Mouse (Mus musculus) yolk sac, embryonic 10.5 days (tissue): ENCODE measurements around the gene Psmf1.

Experiments
- DNase-seq: peaks from one replicate; pipeline ENCODE4 v3.0.0-alpha.2; 2017; ENCODE audit warnings: low spot score

Gene Psmf1

DNA sequence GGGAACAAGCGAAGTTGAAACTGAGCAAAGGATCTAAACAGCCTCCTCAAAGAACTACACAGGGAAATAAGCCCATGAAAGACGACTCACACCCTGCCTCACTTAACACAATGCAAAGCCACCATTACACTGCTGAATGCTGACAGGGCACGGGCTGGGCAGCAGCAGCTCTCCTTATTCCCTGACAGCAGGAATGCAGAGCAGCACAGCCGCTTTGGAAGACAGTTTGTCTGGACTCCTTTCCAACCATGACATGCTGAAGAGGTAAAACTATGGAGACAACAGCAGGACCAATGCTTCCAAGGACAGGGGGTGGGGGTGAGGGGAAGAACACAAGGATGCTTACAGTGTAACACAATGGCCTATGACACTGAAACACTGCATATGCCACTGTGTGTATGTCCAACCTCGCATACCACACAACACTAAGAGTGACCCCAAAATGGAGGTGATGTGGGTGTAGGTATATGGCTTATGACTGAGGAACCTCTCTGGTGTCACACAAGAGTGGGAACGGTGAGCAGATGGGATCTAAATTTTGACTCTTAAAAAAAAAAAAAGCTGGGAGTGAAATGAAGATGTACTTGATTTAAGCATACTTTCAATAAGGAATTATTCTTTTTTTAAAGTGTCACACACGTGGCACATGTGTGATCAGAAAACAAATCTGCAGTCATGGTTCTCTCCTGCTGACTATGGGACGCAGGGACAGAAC, 10.7 kb downstream of the Psmf1 start:
- no peak for DNase-seq

DNA sequence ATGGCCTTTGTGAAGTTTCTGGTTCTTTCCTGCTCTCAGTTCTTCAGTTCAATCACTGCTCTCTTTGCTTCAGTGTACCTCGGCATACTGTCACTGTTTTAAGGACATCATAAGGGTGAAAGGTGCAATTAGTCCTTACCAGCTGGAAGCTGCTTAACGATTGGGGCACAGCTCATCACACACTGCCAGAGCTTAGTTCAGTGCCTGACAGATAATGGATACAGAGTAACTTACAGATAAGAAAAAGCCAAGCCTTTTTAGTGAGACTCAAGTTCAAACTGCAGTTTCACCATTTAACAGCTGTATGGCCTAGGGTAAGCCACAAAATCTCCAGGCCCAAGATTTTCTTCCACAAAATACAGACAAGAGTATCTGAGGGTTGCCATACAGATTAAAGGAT, 19.9 kb downstream of the Psmf1 start:
- no peak for DNase-seq

DNA sequence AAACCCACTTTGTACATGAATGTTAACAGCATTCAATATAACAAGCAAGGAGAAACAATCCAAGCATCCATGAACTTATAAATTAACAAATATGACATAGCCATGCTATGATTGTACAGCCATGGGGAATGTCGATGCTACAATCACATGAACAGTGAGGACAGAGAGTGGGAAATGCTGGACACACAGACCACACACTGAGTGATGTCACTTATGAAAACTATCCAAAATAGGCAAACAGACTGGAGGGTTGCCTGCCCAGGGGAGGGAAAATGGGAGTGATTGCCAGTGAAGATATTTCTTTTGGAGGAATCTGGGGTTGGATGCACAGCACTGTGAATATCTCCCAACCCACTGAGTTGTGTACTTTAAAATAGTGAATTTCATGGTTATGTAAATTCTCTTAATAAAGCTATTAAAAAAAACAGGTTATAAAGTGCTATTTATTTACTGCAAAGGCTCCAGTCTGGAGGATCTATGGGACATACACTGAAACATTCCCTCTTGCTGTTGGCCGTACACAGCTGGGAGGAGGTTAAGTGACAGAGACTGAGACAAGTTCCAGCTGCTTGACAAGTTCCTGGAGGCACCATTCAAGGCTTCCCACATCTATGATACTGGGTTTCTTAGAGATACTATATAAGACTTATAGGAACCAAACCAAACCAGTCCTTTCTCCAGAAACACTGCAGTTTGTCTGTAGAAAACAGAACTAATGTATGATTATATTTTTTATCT, 27.5 kb downstream of the Psmf1 start:
- DNase-seq = no peak

DNA sequence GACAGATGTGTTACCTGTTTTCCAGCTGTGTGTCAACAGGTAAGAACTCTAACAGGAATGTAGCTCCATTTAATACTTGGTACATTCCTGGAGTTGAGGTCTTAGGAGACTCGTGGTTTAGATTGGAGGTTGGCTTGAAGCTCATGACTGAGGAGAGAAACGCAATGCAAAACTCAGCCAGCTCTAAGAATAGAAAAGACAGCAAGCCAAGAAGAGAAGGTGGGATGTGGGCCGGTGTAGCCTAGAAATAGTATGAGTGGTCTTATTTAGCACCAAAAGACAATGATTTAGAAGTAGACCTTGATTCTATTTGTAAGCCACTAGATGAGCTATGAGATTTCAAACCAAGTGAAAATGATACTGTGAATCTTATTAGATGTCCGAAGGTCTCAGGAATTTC, 28.5 kb downstream of the Psmf1 start:
- DNase-seq = no peak

DNA sequence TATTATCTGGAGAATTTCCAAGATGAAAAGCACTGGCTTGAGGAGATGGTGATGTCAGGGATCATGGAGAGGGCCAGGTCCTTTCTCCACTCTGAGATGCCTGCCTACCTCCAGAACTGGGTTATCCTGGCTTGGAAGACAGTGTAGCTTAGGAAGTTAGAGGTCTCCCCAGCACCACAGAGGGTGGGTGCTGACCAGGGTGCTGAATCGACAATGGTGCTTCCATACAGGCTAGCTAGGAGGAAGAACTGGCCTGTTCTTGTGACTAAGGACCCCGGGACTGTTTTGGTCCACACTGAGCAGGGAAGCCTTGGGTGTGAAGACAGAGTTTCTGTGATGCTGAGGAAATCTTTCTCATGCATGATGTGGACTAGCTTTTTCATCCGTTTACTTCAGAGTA, 31.3 kb downstream of the Psmf1 start:
- DNase-seq = peak; percentile 9

DNA sequence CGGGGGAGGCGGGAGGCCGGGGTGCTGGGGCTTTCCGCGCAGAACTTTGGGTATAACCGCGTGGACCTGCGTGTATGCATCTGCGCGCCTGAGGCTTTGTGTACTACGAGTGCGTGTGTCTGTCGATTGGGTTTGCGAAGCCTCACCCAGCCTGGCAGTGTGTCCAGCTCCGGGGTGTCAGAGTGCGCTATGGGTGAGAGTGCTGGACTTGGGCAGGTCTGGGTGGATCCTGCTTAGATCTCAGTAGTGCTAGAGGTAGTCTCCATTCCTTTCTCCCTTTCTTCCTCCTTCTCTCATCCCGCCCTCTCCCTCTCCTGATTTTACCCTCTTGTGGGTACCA, 41.2 kb downstream of the Psmf1 start:
- DNase-seq = no peak

DNA sequence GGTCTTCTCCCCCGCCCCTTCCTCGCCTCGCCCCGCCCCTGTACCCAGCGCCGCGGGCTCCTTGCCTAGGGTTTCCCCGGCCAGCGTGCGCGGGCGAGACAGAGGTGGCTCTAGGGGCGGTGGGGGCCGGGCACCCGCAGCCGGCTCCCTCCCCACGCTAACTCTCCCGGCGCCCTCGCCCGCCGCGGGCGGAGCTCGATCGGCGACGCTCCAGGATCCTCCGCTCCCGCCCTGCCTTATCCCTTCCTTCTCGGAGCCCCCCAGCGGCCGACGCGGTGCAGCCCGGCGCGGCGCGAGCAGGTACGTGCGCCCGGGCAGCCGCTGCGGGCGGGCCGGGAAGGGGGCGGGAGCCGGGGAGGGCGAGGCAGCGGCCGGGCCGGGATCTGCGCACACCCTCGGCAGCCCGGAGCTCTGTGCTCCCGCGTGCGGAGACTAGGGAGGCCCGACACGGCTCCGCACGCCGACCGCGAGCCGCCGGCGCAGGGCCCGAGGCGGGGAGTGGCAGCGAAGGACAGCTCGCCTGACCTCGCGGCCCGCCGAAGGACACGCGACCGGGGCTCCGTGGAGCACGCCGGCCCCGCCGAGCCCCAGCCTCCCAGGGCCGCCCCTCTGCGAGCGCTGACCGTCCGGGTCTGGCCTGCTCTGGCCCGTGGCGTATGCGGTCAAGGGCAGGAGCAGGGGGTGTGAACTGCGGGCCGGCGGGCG, 41.7 kb downstream of the Psmf1 start:
- peak; percentile 52 for DNase-seq

DNA sequence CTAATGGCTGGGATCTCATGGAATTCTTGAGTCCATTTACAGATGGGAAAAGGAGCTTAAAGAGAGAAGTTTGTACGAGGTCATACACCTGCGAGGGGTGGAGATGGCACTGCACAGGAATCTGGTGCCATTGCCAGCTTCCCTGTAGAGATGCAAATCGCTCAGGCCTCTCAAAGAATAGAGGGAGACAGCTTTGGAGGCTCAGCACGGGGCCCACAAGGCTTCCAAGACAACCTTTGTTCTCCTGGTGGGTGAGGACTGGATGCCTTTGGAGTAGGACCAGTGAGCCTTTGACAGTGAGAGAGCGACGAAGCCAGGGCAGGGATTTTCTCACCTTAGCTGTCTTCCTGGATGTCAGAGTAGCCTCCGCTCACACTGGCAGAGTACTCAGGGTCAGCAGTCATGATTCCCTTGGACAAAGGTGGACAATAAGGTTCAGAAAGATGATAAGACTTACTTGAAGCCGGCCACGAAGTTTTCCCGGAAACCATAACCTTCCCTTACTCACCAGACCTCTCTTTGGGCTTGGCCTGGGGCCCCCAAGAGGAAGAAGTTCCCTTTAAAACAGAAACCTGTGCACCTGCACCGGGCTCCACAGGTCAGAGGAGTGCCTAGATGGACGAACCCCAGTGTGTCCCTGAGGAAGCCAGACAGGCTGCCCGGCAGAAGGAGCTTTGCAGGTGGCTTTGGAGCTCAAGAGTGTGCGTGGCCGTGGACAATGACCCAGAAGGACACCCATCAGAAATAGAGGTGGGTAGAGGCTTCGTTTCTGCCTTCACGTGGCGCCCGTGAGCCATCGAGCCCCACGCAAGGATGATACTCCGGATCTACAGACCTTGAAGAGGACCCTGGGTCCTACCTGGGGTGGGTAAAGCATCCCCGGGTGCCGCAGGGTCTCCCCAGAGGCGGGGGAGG, 42.5 kb downstream of the Psmf1 start, which contains the start of gene Tmem74b:
Tmem74b (plus strand) TSS at position 778 of the 915 bp plus-strand sequence.
- DNase-seq = peak; percentile 3

DNA sequence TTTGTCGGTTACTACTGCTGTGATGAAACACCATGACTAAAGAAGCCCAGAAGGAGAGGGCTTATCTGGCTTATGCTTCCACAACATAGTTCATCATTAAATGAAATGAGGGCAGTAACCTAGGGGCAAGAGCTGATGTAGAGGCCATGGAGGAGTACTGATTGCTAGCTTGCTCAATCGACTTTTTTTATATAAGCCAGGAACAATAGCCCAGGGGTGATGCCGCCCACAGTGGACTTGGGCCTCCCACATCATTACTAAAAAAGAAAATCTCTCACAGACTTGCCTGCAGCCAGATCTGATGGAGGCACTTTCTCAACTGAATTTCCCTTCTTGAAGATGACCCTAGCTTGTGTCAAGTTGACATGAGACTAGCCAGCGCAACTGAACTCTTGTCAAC, 61.0 kb downstream of the Psmf1 start:
- no peak for DNase-seq

DNA sequence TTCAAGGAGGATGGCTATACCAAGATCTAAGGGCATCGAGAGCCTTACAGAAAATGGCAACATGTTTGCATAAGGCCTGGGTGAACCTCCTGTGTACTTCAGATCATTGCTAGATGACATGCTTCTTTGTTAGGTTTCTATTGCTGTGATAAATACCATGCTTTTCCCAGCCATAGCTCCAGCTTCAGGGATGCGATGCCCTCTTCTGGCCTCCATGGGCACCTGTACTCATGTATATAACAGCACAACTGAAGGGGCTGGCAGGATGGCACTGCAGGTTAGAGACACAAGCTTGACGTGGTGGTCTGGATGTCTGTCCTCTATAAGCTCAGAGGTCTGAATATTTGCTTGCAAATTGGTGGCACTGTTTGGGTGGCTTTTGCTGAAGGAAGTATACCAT, 61.6 kb downstream of the Psmf1 start:
- DNase-seq = no peak

DNA sequence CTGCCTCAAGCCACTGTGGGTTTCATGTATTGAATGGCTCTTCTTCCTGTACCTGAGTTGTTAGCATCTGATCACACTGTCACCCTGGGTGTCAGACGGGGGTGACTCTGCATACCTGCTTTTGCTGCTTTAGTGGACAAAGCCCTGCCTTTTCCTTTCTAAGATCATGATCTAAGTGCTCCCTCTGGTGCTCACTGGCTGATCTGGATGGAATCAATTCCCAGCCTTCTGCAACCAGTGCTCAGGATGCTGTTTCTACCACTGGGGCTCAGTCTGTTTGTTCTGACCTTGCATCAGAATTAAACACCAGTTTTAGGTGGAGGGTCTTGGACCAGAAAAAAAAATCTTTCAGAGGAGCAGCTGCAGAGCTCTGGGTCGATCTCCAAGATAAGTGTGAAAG, 67.8 kb downstream of the Psmf1 start:
- DNase-seq = no peak

DNA sequence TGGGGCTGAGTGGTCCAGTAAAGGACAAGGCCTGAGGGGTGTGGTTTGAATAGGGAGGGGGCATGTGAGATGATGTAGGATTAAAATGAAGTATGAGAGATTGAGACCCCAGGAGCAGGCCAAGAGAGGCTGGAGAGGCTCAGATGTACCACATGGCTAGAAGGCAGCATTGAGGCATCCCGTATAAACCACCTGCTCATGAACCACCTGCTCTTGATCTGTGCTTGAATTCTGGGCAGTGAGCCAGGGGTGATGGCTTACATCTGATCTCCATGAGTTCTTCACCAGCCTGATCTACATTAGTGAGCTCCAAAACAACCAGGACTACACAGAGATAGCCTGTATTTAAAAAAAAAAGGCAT, 73.0 kb downstream of the Psmf1 start:
- no peak for DNase-seq

DNA sequence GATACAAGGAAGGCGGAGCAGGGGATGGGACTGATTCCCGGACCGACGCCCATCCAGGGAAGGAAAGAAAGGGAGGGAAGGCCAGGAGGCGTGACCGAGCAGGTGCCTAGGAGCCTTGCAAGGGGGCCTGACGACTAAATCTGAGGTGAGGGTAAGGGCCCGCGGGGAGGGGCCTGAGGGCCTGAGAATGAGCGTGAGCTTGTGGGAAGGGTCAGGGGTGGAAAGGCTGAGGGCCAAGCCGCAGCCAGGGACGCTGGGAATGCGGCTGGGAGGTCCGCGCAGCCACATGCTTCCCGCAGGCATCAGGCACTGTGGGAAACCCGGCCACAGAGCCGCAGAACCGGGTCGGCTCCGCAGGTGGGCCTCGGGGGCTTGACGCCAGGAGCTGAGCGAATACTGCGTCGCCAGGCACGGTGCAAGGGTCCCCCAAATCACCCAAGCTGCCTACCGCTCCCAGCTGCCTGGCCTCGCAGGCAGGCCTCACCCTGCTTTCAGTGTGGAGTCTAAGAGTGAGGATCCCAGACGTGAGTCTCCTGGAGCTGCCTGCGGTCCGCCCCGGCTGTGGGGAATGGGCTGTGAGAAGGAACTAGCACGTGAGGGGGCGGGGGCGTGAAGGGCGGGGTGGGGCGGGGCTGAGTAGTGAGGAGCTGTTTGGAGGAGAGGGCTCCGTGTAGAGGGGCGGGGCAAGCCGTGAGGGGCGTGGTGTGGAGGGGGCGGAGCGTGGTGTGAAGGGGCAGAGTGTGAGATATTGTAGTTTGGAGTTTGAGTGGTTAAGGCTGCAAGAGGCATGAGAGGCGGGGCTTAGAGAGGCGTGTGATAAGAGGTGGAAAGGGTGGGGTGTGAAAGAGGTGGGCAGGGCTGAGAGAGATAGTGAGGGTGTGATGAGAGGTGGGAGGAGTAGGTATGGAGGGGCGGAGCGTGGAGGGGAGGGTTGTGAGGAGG, 73.7 kb downstream of the Psmf1 start:
- DNase-seq = no peak

DNA sequence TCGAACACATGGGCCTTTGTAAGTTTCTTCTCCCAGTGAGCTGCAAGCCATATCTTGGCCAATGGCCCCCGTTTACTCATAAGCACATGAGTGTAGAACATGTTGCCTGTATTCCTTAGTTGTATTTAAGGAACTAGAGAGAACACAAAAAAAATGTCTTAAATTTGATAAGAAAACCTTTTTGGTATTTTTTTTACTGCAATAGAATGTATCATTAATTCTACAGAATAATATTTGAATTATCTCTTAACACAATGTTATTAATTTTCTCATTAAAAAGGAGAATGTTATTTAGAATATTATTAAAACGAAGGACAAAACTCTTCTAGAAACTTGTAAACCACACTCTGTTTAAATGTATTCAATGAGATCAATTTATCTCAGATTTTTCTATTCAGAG, 75.6 kb downstream of the Psmf1 start, which contains the start of gene Rad21l:
Rad21l (minus strand) TSS at position 101 of the 400 bp plus-strand sequence.
- DNase-seq = no peak
